Mouse (Mus musculus) MEL (cell line): ENCODE results near the gene Ppl.

ENCODE experiments used
- CTCF ChIP-seq, 3 experiments: IDR thresholded peaks in 2 of 3; conservative IDR thresholded peaks in 1 of 3; 2 replicates each; pipeline ENCODE4 v1.5.1; 2011 to 2012; ENCODE audit warnings: low read length in 3 of 3, low read depth in 2 of 3, mild to moderate bottlenecking in 2 of 3, improper control_type of control experiment in 1 of 3, inconsistent platforms in 1 of 3, mixed read lengths in 1 of 3, moderate library complexity in 1 of 3; ENCODE audit not compliant: control insufficient read depth in 1 of 3, insufficient read depth in 1 of 3, poor library complexity in 1 of 3, severe bottlenecking in 1 of 3
- ELF1 ChIP-seq: IDR thresholded peaks from 2 replicates; pipeline ENCODE4 v1.6.1; 2014; ENCODE audit warnings: low read depth, mild to moderate bottlenecking, inconsistent platforms, low read length, improper control_type of control experiment, moderate library complexity
- EP300 ChIP-seq, 2 experiments: IDR thresholded peaks; 2 replicates each; pipeline ENCODE4 v1.6.1; 2011; ENCODE audit warnings: improper control_type of control experiment in 2 of 2, low read length in 2 of 2, low read depth in 1 of 2, mild to moderate bottlenecking in 1 of 2
- GATA1 ChIP-seq: IDR thresholded peaks from 2 replicates; pipeline ENCODE4 v1.6.1; 2011; ENCODE audit warnings: low read depth, low read length, improper control_type of control experiment
- MAFK ChIP-seq: IDR thresholded peaks from 2 replicates; pipeline ENCODE4 v1.6.1; 2011; ENCODE audit warnings: low read depth, mild to moderate bottlenecking, low read length, improper control_type of control experiment, borderline replicate concordance
- MAX ChIP-seq: IDR thresholded peaks from 2 replicates; pipeline ENCODE4 v1.6.1; 2011; ENCODE audit warnings: low read length, improper control_type of control experiment
- MXI1 ChIP-seq: IDR thresholded peaks from 2 replicates; pipeline ENCODE4 v1.6.1; 2011; ENCODE audit warnings: mild to moderate bottlenecking, low read depth, low read length, improper control_type of control experiment
- POLR2A ChIP-seq, 2 experiments: IDR thresholded peaks; 2 replicates each; pipeline ENCODE4 v1.6.1; 2011 to 2012; ENCODE audit warnings: low read length in 2 of 2, mild to moderate bottlenecking in 2 of 2, control low read depth in 1 of 2, improper control_type of control experiment in 1 of 2, low read depth in 1 of 2, moderate library complexity in 1 of 2; ENCODE audit not compliant: control insufficient read depth in 1 of 2, insufficient read depth in 1 of 2, poor library complexity in 1 of 2
- POLR2AphosphoS5 ChIP-seq: IDR thresholded peaks from 2 replicates; pipeline ENCODE4 v1.6.1; 2012; ENCODE audit warnings: low read depth, borderline replicate concordance, mild to moderate bottlenecking, inconsistent platforms, low read length, moderate library complexity, mixed read lengths
- SIN3A ChIP-seq: IDR thresholded peaks from 2 replicates; pipeline ENCODE4 v1.6.1; 2012; ENCODE audit warnings: low read length, improper control_type of control experiment, inconsistent platforms
- UBTF ChIP-seq: IDR thresholded peaks from 2 replicates; pipeline ENCODE4 v1.6.1; 2012; ENCODE audit warnings: low read depth, mild to moderate bottlenecking, inconsistent platforms, low read length, improper control_type of control experiment, moderate library complexity, borderline replicate concordance; ENCODE audit not compliant: insufficient read depth

- TF ChIP-seq MXI1 (no peak), POLR2A (IDR thresholded peaks at IDR 0.05; ENCODE audit: control insufficient read depth in 1 of 2, insufficient read depth in 1 of 2, low read depth in 1 of 2, low read length in 2 of 2, poor library complexity in 1 of 2) (no peak), CTCF (IDR thresholded peaks at IDR 0.05 in 2 of 3, conservative IDR thresholded peaks at IDR 0.05 in 1 of 3; ENCODE audit: control insufficient read depth in 1 of 3, insufficient read depth in 1 of 3, low read depth in 2 of 3, low read length in 3 of 3, poor library complexity in 1 of 3, severe bottlenecking in 1 of 3) (no peak), POLR2AphosphoS5 (no peak), GATA1 (no peak), EP300 (IDR thresholded peaks at IDR 0.05; ENCODE audit: low read depth in 1 of 2, low read length in 2 of 2) (no peak), MAFK (no peak), MAX (no peak), SIN3A (no peak), ELF1 (no peak), UBTF (no peak)
Observed at GRCm38 (mm10) chr16:5089021-5089420, 43.2 kb downstream of the Ppl start.
